Mouse (Mus musculus): ENCODE data around the gene Hic2.

The Hic2 gene

GRCm38 (mm10) chr16:17232794-17233701 is at the start of gene Hic2:
Hic2 (plus strand) TSS chr16:17233572.
- in situ Hi-C loops (cut with MboI, MseI), result loop anchor here in 1 of 2 experiments (10.0 kb wide), 1 partner anchor 722 kb away; no protein-coding TSS in a partner anchor

DNA sequence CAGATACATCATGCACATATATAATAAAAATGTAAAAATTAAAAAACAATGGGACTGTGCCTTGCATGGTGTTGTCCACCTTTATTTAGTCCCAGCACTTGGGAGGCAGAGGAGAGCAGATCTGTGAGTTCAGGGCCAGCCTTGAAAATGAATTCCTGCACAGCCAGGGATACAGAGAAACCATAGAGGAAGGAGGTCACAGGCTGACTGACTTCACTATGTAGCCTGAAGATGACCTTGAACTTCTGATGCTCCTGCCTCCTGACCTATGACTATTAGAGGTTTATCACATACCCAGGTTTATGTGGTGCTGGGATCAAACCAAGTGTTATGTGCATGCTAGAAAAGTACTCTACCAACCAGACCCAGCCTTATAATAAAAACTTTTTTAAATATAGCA is 47.9 kb upstream of the Hic2 start:
- in situ Hi-C loops (cut with MboI, MseI), result no loop called here

GRCm38 (mm10) chr16:17193823-17194222 is 39.5 kb upstream of the Hic2 start:
- in situ Hi-C loops (cut with MboI, MseI), result no loop called here

GRCm38 (mm10) chr16:17200121-17200952 is 33.0 kb upstream of the Hic2 start:
- in situ Hi-C loops (cut with MboI, MseI), result loop anchor here (5.0 to 10.0 kb wide), 4 partner anchors 53 to 986 kb away; partner anchors contain the start of genes Ccdc116 (in 1 of the 2), Lztr1 (in 1 of the 2), Pkp2 (in 1 of the 2) and Ppm1f (in 1 of the 2)

- in situ Hi-C loops (cut with MboI, MseI), result loop anchor here (5.0 to 10.0 kb wide), 4 partner anchors 54 to 986 kb away; partner anchors contain the start of genes Ccdc116 (in 1 of the 2), Lztr1 (in 1 of the 2), Pkp2 (in 1 of the 2) and Ppm1f (in 1 of the 2)
Observed at GRCm38 (mm10) chr16:17200953-17201707, 32.2 kb upstream of the Hic2 start.

DNA sequence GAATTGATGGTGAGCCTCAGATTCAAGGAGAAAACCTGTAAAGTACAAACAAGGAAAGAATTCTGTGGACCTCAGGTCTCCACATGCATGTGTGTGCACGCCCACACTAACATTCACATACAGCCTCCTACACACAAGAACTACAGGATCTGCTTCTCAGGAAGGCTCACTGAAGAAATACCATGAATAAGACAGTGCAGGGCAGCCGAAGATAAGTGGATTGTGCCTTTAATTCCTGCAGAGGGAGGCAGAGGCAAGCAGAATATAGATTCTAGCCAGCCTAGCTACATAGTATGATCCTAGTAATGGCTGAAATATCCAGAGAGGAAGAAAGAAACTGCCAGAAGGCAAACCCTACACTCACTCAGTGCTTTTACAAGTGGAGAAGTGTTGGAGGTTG is 31.4 kb upstream of the Hic2 start:
- in situ Hi-C loops (cut with MboI, MseI), result loop anchor here (5.0 to 10.0 kb wide), 4 partner anchors 55 to 987 kb away; partner anchors contain the start of genes Ccdc116 (in 1 of the 2), Lztr1 (in 1 of the 2), Pkp2 (in 1 of the 2) and Ppm1f (in 1 of the 2)

DNA sequence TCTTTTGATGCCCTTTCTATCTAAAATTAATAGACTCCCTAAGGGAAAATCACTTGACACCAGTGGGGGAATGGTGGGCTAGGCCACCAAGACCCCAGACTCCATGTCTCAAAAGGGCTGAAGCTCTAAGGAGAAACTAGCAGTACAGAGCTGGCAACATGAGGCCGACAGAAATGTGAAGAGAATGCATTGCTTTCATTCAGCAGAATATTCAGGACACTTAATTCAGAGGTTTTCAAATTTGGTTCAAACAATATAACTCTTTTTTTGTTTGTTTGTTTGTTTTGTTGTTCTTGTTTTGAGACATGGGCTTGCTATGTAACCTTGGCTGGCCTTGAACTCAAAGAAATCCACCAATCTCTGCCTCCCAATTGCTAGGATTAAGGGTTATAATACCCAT is 30.8 kb upstream of the Hic2 start, which contains the start of gene Ube2l3:
Ube2l3 (minus strand) TSS at position 101 of the 400 bp plus-strand sequence.
- in situ Hi-C loops (cut with MboI, MseI), result loop anchor here (5.0 to 10.0 kb wide), 4 partner anchors 55 to 988 kb away; partner anchors contain the start of genes Ccdc116 (in 1 of the 2), Lztr1 (in 1 of the 2), Pkp2 (in 1 of the 2) and Ppm1f (in 1 of the 2)

GRCm38 (mm10) chr16:17204990-17205389 is 28.4 kb upstream of the Hic2 start:
- in situ Hi-C loops (cut with MboI, MseI), result loop anchor here (5.0 to 10.0 kb wide), 7 partner anchors 58 to 990 kb away; partner anchors contain the start of genes Ccdc116 (in 1 of the 2), Ess2 (in 1 of the 2), Lztr1 (in 1 of the 2) and Pkp2 (in 1 of the 2)

- in situ Hi-C loops (cut with MboI, MseI), result loop anchor here (5.0 to 10.0 kb wide), 6 partner anchors 64 to 994 kb away; partner anchors contain the start of genes Ess2 (in 1 of the 2), Lztr1 (in 1 of the 2), Pkp2 (in 1 of the 2) and Ppm1f (in 1 of the 2)
Observed at GRCm38 (mm10) chr16:17208389-17209361, 24.7 kb upstream of the Hic2 start, which contains the start of gene Rimbp3. Rimbp3 (plus strand) TSS chr16:17208603.

DNA sequence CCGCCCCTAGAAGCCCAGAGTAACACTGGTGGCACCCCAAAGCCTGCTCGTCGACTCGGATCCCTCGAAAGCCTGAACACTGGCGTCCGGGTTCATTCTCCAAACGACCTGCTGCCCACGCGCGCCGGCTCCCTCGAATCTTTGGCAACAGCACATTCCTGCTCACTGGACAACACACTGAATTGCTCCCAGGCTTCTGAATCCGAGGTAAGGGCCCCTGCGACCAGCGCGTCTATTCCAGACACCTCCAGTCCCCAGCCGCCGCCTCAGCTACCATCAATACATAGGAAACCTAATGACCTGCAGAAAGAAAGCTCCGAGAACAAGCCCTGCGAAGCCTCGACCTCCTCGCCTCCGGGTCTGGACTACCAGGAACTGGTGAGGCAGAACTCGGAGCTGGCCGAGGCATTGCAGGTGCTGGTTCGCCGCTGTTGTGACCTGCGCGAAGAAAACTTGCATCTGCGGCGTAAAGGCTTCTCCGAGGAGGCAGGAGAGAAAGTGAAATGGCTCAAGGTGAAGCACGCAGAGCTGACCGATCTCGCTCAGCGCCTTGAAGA is 23.9 kb upstream of the Hic2 start:
- in situ Hi-C loops (cut with MboI, MseI), result loop anchor here (5.0 to 10.0 kb wide), 6 partner anchors 63 to 995 kb away; partner anchors contain the start of genes Ess2 (in 1 of the 2), Lztr1 (in 1 of the 2), Pkp2 (in 1 of the 2) and Ppm1f (in 1 of the 2)

DNA sequence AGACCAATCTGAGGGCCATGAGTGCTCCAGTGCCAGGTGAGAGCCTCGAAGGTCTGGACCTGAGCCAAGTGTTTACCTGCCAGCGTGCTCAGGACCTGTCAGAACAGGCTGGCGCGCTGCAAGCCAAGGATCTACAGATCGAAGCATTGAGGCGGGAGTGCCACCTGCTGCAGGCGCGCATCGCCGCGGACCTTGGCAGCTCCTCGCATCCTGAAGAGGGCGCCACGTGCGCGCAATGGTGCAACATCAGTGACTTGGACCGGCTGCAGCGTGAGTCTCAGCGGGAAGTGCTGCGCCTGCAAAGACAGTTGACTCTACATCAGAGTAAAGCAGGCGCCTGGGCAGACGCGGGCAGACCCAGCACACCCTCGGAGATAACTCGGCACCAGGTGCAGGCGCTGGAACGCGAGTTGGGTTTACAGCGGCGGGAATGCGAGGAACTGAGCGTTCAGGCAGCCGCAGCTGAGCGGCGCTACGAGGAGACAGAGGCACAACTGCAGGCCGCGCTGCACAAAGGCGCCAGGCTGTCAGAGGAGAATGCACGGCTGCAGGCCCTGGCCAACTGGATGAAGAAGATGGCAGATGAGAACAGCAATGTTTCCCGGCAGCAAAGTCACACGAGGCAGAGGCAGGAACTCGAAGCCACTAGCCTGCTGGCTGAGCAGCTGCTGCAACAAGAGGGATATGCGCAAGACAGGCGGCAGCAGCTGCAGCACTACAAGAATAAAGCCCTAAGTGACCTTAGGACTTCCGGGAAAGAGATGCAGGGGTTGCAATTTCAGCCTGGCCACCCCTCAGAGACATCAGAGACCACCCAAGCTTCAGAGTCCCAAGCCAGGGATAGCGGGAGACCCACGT is 23.2 kb upstream of the Hic2 start:
- in situ Hi-C loops (cut with MboI, MseI), result loop anchor here (5.0 to 10.0 kb wide), 6 partner anchors 62 to 995 kb away; partner anchors contain the start of genes Ess2 (in 1 of the 2), Lztr1 (in 1 of the 2), Pkp2 (in 1 of the 2) and Ppm1f (in 1 of the 2)

DNA sequence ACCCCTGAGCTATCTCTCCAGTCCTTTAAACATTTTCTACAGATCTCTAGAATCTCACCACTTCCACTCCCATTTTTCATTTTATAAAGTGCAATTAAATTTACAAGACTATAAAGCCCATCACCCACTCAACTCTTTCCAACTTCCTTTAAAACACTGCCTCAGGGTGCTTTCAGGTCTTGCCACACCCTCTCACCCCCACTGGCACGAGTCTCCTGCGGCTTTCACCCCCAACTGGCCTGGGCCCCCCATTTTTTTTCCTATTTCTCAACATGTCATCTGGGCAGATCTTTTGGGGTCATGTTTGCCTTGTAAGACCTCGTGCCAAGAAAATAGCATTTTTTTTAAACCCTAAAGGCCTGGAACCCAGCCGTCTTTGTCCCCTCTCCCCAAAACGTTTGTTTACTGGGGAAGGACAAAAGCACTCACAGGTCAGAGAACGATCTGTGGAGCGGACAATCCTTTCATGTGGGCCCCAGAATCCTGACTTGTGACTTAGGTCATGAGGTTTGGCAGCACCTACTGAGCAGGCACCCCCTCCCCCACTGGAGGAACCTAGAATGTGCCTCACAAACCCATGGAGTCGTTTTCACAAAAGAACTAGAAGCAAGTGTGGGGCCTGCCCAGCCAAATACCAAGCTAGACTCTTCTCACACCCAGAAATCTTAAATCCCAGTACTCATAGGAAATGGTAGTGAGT is 16.3 kb upstream of the Hic2 start:
- in situ Hi-C loops (cut with MboI, MseI), result no loop called here

GRCm38 (mm10) chr16:17220127-17220733 is 13.1 kb upstream of the Hic2 start:
- in situ Hi-C loops (cut with MboI, MseI), result no loop called here

GRCm38 (mm10) chr16:17222197-17222596 is 11.2 kb upstream of the Hic2 start:
- in situ Hi-C loops (cut with MboI, MseI), result no loop called here

GRCm38 (mm10) chr16:17225584-17225983 is 7.8 kb upstream of the Hic2 start:
- in situ Hi-C loops (cut with MboI, MseI), result no loop called here

GRCm38 (mm10) chr16:17226496-17226895 is 6.9 kb upstream of the Hic2 start:
- in situ Hi-C loops (cut with MboI, MseI), result no loop called here

Data from T-helper 17 cell (primary cell).